Mouse (Mus musculus) hindbrain, embryonic 10.5 days (tissue): ENCODE data around the gene Cdk17. TPM values are rescaled to one million over a fixed set of nuclear protein-coding genes. Genes with fewer than 3 reads are reported as not detected.
A peak's percentile ranks its signal among the peaks of the same experiment; 100 is the strongest.

Source experiments
- DNase-seq: peaks from one replicate; pipeline ENCODE4 v3.0.0-alpha.2; 2017; ENCODE audit warnings: low spot score
- H3K27ac ChIP-seq: fragments of 300-500 bp; sonication (generic); 2 replicates; pipeline ENCODE4 v1.5.1; 2016; ENCODE audit warnings: mild to moderate bottlenecking, moderate library complexity
- H3K27me3 ChIP-seq: fragments of 300-500 bp; sonication (generic); 2 replicates; pipeline ENCODE4 v1.6.1; 2016; ENCODE audit warnings: mild to moderate bottlenecking; ENCODE audit not compliant: poor library complexity, insufficient read depth, severe bottlenecking
- H3K36me3 ChIP-seq: fragments of 300-500 bp; sonication (generic); 2 replicates; pipeline ENCODE4 v1.6.1; 2016; ENCODE audit warnings: mild to moderate bottlenecking, moderate library complexity
- H3K4me1 ChIP-seq: fragments of 300-500 bp; sonication (generic); replicated peaks from 2 replicates; pipeline ENCODE4 v1.6.1; 2016; ENCODE audit warnings: mild to moderate bottlenecking
- H3K4me3 ChIP-seq: fragments of 300-500 bp; sonication (generic); 2 replicates; pipeline ENCODE4 v1.5.1; 2016; ENCODE audit warnings: mild to moderate bottlenecking, moderate library complexity
- H3K9me3 ChIP-seq: fragments of 300-500 bp; sonication (generic); 2 replicates; pipeline ENCODE4 v1.6.1; 2016; ENCODE audit warnings: mild to moderate bottlenecking, moderate library complexity
- WGBS: fragments of 180-500 bp; shearing (Covaris S2); methylation state at CpG from one replicate; pipeline ENCODE4 v1.1.7; 2016; 5-methylcytosine and 5-hydroxymethylcytosine counted together
- polyA plus RNA-seq: library from polyadenylated mRNA; unstranded; fragments of >200 nt; fragmentation: Nextera tagmentation; extraction: Ambion mirVana; gene quantifications from 2 replicates; pipeline ENCODE4 v1.2.1, GENCODE M21; 2016

The Cdk17 gene
- polyA plus RNA-seq, 1 experiment from 2014 or later = 22.6 TPM

DNA sequence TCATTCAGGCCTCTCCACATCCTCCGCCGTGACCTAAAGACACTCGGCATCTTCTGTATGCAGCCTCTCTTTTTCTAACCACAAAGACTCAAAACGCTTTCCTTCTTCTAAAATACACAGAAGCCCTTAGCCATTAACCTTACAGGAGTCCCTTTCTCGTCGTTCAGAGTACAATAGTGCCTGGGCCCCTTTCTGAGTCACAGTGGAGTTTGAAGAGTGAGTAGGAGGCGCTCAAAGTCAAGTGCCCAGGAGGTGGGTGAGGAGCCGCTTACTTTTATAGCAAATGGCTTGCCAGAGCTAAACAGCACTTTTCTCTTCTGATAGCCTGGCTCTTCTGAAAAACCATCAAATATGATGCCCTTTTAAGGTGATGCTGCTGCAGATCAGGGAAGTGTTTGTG is 67.2 kb downstream of the Cdk17 start:
- H3K9me3 ChIP-seq = no peaks in the 10 kb centered on the region
- H3K4me1 ChIP-seq = no peaks in the 10 kb centered on the region
- WGBS = 74% methylated on average over 8 of the region's 8 CpGs
- no peak for DNase-seq
- no peak overlapping the region for H3K27ac ChIP-seq
- H3K4me3 ChIP-seq = no peak overlapping the region
- no peaks in the 10 kb centered on the region for H3K27me3 ChIP-seq
- H3K36me3 ChIP-seq = peaks cover 63% of the 10 kb centered on the region

DNA sequence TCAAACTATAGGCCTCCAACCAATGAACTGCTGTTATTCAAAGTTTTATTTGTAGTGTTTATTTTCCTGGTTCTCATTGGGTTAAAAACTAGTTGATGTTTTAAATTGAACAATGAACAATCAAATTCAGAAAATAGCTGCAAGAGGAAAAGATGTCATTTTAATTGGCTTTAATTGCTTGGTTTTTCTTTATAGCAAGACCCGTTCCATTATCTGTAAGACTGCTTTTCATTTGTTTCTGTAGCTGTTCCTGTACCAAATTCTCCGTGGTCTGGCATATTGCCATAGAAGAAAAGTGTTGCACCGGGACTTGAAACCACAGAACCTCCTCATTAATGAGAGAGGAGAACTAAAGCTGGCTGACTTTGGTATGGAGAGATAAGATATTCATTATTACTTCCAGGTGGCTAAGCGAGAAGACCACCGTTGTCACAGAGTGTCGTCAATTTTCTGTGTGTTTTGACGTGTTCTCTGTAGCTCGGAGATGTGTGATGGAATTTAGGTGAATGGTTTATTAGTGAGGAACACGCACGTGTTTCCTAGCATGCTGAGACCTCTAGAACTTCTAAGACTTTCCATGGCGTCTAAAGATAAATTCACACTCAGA is 67.8 kb downstream of the Cdk17 start:
- 91% methylated on average over 11 of the region's 11 CpGs for WGBS
- DNase-seq = no peak
- Histone ChIP-seq H3K27me3 (no peaks in the 10 kb centered on the region), H3K9me3 (no peaks in the 10 kb centered on the region), H3K36me3 (peaks cover 68% of the 10 kb centered on the region), H3K27ac (no peak overlapping the region), H3K4me1 (no peaks in the 10 kb centered on the region), H3K4me3 (no peak overlapping the region)

DNA sequence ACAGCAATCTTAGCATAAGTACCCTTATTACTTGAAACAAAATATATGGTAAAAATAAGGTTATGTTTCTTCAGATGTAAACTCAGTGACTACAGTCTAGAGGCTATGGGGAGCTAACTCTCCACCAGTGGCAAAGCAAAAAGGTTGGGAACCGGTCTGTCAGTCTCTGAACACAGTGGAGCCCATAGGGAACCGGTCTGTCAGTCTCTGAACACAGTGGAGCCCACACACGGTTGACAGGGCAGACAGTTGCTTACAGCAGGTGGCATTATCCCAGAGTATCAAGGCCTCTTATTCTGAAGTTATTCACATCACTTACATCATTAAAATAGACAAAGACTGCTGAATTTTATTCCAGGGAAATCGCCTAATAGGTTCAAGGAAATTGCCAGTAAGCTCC is 70.8 kb downstream of the Cdk17 start:
- Histone ChIP-seq H3K27ac (no peak overlapping the region), H3K9me3 (no peaks in the 10 kb centered on the region), H3K36me3 (peaks cover 80% of the 10 kb centered on the region), H3K27me3 (no peaks in the 10 kb centered on the region), H3K4me1 (no peaks in the 10 kb centered on the region), H3K4me3 (no peak overlapping the region)
- 72% methylated on average over 4 of the region's 4 CpGs for WGBS
- DNase-seq = no peak

DNA sequence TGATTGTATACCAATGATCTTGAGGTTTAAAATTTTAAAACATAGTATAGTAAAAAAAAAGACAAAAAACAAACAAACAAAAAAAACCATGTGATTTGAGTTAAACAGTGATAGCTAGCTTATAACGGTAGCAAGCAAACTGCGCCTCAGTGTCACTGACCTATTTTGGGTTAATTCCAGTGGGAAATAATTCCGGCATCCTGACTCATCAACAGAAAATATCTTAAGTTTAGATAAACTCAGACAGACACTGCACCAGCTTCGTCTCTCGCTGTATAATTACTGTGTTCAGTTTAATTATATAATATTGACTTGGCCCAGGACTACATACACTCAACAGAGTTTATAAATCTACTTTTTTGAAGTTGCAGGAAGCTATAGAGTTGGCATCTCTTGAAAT is 71.2 kb downstream of the Cdk17 start:
- no peak for DNase-seq
- Histone ChIP-seq H3K9me3 (no peaks in the 10 kb centered on the region), H3K27ac (no peak overlapping the region), H3K4me3 (no peak overlapping the region), H3K36me3 (peaks cover 80% of the 10 kb centered on the region), H3K27me3 (no peaks in the 10 kb centered on the region), H3K4me1 (no peaks in the 10 kb centered on the region)
- WGBS = 96% methylated on average over 5 of the region's 5 CpGs

DNA sequence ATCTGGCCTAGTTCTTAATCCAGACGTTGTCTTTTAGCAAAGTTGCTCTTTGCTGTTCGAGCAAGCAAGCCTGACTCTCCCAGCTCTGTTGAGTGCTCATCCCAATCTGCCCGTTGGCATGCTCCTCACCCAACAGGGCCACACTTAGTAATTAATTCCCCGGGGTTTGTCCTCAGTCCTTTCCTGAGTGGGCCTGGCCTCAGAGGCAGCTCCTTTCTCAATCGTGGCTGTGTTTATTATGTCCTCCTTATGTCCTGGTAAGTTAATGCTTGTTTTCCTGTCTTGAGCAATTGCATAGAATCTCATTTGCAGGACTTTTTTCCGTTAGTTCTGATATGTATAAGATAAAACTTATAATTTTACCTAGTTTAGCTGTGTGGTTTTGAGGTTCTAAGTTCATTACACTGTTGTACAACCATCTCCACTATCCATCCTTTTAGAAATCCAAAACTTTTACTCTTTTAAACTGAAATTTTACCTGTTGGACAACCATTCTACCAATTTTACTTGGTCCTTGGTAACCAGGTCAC is 73.1 kb downstream of the Cdk17 start:
- no peak for DNase-seq
- Histone ChIP-seq H3K36me3 (peaks cover 86% of the 10 kb centered on the region), H3K27ac (no peak overlapping the region), H3K9me3 (no peaks in the 10 kb centered on the region), H3K4me1 (no peaks in the 10 kb centered on the region), H3K4me3 (no peak overlapping the region), H3K27me3 (no peaks in the 10 kb centered on the region)
- WGBS = 94% methylated on average over 6 of the region's 6 CpGs

DNA sequence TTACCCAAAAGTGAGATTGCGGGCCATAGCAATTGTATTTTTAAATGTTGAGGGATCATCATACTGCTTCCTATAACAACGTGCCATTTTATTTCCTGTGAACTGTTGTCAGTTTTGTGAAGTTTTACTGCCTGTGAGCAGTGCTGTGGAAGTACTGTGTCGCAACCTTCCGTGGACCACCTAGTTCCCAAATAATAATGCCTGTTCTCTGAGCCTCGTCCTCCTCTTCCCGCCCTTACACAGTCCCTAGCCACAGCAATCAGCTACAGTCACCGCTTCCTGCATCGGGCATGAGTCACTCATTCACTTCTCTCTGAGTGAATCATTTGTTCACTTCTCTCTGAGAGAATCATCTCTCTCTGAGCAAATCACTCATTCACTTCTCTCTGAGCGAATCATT is 74.0 kb downstream of the Cdk17 start:
- H3K4me1 ChIP-seq = no peaks in the 10 kb centered on the region
- WGBS = 93% methylated on average over 9 of the region's 9 CpGs
- H3K27ac ChIP-seq = no peak overlapping the region
- no peak for DNase-seq
- no peaks in the 10 kb centered on the region for H3K27me3 ChIP-seq
- H3K9me3 ChIP-seq = no peaks in the 10 kb centered on the region
- peaks cover 90% of the 10 kb centered on the region for H3K36me3 ChIP-seq
- no peak overlapping the region for H3K4me3 ChIP-seq

DNA sequence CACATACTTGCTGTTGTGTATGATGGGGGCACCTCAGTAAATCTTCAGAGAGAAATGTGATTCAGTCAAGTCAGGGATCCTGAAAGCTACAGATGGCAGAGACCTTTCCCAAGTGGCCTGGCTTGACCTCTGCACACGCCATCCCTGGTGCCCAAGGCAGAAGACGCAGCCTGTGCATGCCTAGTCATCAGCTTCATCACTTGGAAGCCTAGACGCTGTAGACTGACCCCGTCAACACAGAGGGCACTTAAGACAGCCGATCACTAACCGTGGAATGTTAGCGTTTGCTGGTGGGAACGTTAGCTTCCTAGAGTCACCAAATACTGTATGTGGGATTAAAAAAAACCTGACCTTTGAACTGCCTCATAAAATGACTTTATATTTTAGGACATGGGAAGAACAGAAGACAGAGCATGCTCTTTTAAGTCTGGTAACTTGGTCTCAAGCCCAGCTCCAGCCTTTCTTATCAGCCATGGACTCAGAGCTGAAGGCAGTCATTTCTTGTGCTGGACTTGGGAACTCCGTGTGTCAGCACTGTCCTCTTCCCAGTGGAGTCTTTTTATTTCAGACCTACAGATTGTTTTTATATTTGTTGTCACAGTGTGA is 78.6 kb downstream of the Cdk17 start:
- Histone ChIP-seq H3K27ac (no peak overlapping the region), H3K27me3 (no peaks in the 10 kb centered on the region), H3K36me3 (peaks cover 64% of the 10 kb centered on the region), H3K9me3 (no peaks in the 10 kb centered on the region), H3K4me3 (no peak overlapping the region), H3K4me1 (peaks cover 14% of the 10 kb centered on the region)
- 69% methylated on average over 9 of the region's 9 CpGs for WGBS
- DNase-seq = no peak

DNA sequence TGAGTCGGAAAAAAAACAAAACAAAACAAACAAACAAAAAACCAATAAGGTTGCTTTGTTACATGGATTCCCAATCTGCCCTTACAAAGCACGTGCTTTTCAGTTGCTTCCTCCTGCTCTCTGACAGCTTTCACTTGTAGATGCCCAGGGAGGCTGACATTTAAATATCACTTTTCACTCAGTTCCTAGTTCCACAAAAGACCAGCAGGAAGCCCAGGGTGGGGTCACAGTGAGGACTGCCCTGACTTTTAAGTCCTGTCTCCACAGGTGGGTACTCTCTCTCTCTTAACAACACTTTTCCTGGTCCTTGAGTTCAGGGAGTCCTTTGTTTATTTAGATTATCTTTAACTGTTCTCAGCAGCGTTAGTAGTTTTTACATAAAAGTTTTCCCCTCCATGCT is 81.5 kb downstream of the Cdk17 start:
- WGBS = 4% methylated on average over 3 of the region's 3 CpGs
- H3K36me3 ChIP-seq = peaks cover 54% of the 10 kb centered on the region
- H3K9me3 ChIP-seq = no peaks in the 10 kb centered on the region
- H3K27me3 ChIP-seq = no peaks in the 10 kb centered on the region
- no peak overlapping the region for H3K4me3 ChIP-seq
- no peak for DNase-seq
- H3K27ac ChIP-seq = no peak overlapping the region
- peaks cover 14% of the 10 kb centered on the region for H3K4me1 ChIP-seq

DNA sequence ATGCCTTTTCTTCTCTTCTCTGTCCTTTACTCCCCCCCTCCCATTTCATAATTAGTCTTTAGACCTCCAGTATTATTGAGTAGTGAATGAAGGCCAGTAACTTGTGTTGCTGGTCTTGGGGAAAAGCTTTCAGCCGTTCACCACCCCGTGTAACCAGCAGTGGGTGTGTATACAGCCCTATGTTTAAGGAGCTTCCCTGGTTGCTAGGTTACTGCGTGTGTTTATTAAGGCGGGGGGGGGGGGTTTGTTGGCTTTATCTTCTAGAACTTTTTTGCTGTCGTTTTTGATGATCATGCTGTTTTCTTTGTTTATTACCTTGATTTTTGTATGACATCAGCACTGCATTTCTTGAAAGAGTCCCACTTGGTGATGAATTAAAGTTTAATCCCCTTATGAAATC is 82.2 kb downstream of the Cdk17 start:
- peaks cover 54% of the 10 kb centered on the region for H3K36me3 ChIP-seq
- DNase-seq = no peak
- 8% methylated on average over 5 of the region's 5 CpGs for WGBS

DNA sequence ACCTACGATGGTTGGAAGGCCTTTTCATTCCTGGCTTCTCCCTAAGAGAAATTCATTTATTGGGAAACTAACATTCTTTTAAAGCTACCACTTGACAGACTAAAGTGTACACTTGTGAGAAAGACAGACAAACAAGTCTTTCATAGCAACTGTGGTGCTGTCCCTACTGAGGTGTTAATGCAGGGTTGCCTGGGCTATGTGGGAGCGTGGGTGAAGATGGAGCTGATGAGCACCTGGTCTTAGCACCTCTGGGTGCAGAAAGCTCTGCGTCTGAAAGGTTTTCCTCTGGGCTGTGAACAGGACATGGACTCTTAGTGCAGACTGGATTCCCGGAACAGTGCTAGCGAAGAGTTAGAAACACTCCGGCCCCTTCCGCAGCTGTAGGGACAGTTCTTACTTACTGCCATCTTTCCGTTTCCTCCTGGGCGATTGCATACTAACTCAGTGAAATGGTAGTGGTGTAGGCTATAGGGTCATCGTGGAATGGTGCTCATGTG is 83.6 kb downstream of the Cdk17 start:
- H3K36me3 ChIP-seq = peaks cover 52% of the 10 kb centered on the region
- no peak for DNase-seq

More for the DNA sequence above, 82.2 kb downstream of the Cdk17 start:
- H3K4me3 ChIP-seq = no peak overlapping the region
- H3K9me3 ChIP-seq = no peaks in the 10 kb centered on the region
- H3K4me1 ChIP-seq = peaks cover 20% of the 10 kb centered on the region
- no peaks in the 10 kb centered on the region for H3K27me3 ChIP-seq
- H3K27ac ChIP-seq = no peak overlapping the region

DNA sequence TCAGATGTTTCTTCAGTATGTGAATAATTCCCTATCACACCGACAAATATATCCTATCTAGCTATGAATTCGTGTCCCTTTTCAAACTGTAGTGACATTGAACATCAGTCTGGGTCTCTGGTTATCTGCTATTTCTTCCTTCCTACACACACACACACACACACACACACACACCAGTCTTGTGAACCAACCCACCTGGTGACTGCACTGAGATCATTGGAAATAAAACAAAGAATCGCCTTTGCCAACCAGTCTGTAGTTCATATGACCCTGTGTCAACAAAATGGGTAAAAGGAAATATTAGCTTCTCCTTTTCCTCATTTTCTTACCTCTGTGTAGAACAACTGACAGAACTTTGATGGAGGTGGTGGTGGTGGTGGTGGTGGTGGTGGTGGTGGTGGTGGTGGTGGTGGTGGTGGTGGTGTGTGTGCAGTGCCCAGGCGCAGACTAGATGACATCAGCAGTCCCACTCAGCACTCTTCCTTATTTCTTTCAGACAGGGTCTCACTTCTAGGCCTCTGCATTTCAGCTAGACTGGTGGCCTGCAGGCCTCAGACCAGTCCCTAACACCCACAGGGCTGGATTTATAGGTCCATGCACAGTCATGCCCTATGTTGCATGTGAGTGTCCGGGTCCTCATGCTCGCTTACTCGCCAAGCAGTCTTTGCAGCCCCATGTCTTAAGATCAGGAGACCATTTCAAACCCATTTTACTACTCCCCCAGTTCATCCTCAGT is 85.7 kb downstream of the Cdk17 start:
- Histone ChIP-seq H3K4me1 (peaks cover 26% of the 10 kb centered on the region), H3K9me3 (no peaks in the 10 kb centered on the region), H3K27ac (no peak overlapping the region), H3K27me3 (no peaks in the 10 kb centered on the region), H3K4me3 (no peak overlapping the region), H3K36me3 (peaks cover 41% of the 10 kb centered on the region)
- 96% methylated on average over 7 of the region's 7 CpGs for WGBS
- DNase-seq = peak; percentile 1

More for the DNA sequence above, 83.6 kb downstream of the Cdk17 start:
- H3K27me3 ChIP-seq = no peaks in the 10 kb centered on the region
- H3K9me3 ChIP-seq = no peaks in the 10 kb centered on the region
- 92% methylated on average over 10 of the region's 10 CpGs for WGBS
- H3K27ac ChIP-seq = no peak overlapping the region
- H3K4me1 ChIP-seq = peaks cover 21% of the 10 kb centered on the region
- H3K4me3 ChIP-seq = no peak overlapping the region

DNA sequence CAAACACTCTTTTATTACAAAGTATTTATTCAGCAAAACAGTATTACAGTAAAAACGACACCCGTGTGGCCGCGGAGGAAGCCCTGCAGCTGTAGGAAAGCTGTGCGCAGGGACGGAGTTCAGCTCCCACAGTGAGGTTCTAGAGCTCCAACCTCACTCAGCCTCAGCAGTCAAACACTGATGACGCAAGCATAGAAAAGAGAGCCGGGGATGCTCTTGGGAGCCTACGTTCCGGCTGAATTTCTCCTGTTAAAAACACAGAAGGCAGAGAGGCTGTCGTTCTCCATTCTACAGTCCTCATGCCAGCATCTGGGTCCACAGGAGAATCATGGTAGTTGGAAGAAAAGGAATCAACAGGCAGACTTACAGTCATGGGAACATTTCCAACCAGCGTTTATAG is 86.7 kb downstream of the Cdk17 start:
- 90% methylated on average over 12 of the region's 12 CpGs for WGBS
- Histone ChIP-seq H3K9me3 (no peaks in the 10 kb centered on the region), H3K27me3 (no peaks in the 10 kb centered on the region), H3K4me3 (no peak overlapping the region), H3K36me3 (peaks cover 42% of the 10 kb centered on the region), H3K27ac (no peak overlapping the region), H3K4me1 (peaks cover 15% of the 10 kb centered on the region)
- DNase-seq = peak; percentile 1

DNA sequence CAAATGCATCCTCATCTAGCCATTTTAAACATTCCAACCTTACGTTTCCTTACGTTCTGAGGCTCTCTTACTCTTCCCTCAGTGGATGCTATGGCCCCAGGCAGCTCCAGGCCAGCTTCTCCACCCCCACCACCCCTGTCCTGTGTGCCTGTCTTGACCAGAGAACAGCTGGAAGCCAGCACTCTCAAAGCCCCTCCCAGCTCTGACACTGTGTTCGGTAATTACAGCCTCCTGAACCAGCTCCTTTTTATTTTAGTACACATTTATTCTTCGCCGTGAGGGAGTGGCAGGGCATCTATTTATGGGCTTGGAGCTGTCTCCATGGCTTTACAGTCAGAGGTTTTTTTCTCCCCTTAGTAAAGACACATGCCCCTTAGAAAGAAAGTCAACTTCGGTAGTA is 87.2 kb downstream of the Cdk17 start:
- no peak overlapping the region for H3K27ac ChIP-seq

More for the DNA sequence above, 87.2 kb downstream of the Cdk17 start:
- Histone ChIP-seq H3K4me3 (no peak overlapping the region), H3K27me3 (no peaks in the 10 kb centered on the region), H3K4me1 (peaks cover 14% of the 10 kb centered on the region), H3K9me3 (no peaks in the 10 kb centered on the region), H3K36me3 (peaks cover 47% of the 10 kb centered on the region)
- WGBS = 56% methylated on average over 6 of the region's 6 CpGs
- no peak for DNase-seq
